Mouse (Mus musculus): Measurements from ENCODE around the gene Lrmp.

The Lrmp gene

DNA sequence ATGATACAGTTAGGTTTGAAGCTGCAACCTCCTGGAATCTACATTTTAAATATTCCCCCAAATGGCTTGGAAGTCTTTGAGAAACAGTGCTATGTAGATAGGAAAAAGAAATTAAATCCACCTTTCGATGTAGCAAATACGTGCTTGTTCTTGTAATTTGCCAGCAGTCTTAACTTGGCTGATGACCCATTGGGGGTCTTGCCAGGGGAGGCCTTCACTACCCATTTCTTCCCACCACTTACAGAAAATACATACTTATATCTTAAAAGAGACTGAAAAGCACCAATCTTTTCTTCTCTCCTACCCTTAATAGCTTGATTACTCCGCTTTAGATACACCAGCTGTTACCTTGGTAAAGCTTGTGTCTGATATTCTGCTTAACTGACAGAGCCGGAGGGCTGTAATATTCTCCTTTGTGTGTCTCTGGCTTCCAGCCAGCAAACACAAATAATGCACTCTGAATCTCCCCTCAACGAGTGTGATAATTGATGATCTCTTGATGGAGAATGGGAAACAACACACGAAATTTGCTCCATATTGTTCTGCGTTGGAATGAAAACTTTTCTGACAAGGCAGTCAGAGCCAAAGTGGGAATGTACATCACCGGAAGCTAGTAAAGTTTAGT is 94.7 kb downstream of the Lrmp start:
- DNase-seq, result no peak

DNA sequence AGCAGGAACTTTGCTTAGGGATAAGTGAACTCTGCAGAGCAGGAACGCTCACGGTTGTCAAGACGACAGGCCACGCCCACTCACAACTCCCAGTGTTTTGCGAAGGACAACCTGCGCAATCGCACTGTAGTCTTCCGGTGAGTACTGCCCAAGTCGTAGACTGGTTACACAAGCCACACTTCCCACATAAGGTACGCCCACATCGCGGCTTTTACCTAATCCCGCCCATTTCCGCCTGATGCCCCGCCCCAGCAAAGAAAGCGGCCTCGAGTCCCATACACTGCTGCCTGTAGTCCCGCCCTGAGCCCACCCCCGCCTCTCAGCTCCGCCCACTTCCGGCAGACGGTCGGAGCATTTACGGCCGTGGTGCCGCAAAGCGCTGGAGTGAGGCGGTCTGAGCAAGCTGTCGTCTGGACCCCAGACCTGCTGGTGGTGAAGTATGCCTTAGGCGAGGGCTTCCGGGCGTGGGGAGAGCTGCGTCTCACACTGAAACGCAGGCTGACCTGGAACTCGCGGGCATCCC is 95.4 kb downstream of the Lrmp start, which contains the start of the genes Casc1 and Etfrf1:
Gene Casc1, minus strand, starts transcription at position 190 of the 523 bp plus-strand sequence.
Gene Etfrf1, plus strand, starts transcription at position 319 of the 523 bp plus-strand sequence.
- DNase-seq, result peak; percentile 92

DNA sequence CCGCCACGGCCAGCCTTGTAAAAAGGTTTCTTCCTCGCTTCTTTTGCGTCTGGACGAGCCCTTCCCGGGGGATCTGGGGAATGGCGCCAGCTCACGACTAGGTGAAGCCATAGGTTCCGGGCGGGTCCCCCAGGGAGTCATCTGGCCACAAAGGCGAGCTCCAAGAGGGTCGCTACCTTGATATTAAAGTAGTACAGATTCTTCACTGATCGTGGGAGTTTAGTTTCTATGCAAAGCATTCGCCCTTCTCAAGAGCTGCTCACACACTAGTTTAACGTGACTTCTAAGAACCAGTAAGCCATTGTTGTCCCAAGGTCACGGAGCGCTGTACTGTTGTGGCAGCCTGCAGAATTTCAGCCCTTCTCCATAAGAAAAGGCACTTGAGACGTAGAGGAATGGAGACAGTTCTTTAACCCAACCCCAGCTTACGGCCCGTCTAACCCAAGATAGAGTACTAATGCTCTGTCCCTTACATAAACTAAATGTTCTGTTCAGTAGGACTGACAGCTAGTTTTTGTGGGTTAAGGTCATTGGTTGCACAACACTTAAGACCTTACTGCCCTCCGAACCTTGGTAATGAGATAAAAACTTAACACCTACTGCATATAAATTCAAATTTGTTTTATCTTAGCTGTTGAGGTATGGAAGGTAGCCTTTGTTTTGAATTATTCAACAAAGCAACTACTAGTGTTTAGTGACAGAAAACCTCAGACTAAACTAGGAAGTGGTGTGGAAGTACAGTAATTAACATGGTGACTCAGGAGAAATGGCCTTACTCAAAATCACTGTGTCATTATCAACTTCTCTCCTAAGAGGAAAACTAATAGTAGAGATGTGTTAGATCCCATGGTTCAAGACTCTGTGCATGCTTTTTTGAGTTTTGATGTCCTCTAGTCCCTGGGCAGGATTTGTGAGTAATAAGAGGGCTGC is 96.2 kb downstream of the Lrmp start:
- DNase-seq, result no peak

DNA sequence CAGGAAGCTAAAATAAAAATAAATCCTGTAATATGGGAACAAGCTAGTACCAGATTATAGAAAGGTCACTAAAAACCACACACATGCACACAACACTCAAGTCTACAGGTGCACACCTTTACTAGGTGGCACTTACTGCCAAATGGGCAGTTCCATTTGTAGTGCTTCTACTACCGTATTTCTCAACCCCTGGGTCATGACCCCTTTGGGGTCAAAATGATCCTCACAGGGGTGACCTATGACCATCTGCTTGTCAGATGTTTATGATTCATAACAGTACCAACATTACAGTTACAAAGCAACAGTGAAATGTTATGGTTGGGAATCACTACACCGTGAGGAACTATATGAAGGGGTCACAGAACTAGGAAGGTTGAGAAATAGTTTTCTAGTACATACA is 98.5 kb downstream of the Lrmp start:
- DNase-seq, result no peak

DNA sequence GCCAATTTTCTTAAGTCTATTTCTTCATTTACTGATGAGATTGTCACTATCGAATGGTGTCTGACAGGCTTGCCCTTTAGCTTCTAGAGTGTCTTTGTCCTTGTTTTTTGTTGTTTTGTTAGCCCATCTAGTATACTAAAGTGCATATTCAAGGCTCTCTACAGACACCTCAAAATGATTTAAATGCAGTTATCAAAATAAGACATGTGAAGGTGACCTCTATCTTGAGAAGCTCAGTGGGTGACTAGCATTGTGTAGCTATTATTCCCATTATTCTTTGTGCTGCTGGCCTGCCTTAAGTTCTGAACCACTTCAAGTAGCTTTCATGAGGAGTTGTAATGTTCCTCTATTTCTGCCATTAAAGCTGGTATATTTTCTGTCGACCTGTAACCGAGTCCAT is 100.4 kb downstream of the Lrmp start:
- DNase-seq, result no peak

DNA sequence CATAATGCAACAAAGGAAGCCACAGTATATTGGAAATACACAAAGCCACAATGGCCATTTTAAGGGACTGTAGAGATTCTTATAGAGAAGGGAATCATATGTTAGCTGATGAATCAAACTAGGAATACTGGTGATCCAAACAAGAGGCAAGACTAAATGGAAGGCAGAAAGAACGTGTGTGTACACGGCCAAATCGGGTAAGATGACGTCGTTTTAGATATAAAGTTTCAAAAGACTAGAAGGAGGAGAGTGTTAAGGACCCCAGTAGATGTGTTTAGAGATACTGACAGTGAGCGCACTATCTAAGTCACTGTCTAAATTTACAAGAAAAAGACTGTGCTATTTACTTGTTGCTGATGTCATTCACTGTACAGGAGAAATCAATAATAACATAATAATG is 108.8 kb downstream of the Lrmp start:
- DNase-seq, result no peak
